Mouse (Mus musculus) small intestine, adult 2 months (tissue): ENCODE measurements at regions not wholly inside any gene's neighbourhood (a gene's known extent, or its start where the extent isn't known, plus 50 kb on each side); places are given as distances from the start of the nearest gene placed in this dataset.

Source experiments
- CTCF ChIP-seq: fragments of 200-500 bp; IDR thresholded peaks from 2 replicates; pipeline ENCODE4 v1.5.1; 2012; ENCODE audit warnings: low read depth, mild to moderate bottlenecking, control low read depth, inconsistent platforms, low read length, moderate library complexity, mixed read lengths; ENCODE audit not compliant: insufficient replicate concordance, insufficient read length; ENCODE audit errors: extremely low read depth
- POLR2A ChIP-seq: fragments of 200-500 bp; IDR thresholded peaks from 2 replicates; pipeline ENCODE4 v1.6.1; 2012; ENCODE audit warnings: low read depth, mild to moderate bottlenecking, control low read depth, inconsistent platforms, low read length, moderate library complexity

DNA sequence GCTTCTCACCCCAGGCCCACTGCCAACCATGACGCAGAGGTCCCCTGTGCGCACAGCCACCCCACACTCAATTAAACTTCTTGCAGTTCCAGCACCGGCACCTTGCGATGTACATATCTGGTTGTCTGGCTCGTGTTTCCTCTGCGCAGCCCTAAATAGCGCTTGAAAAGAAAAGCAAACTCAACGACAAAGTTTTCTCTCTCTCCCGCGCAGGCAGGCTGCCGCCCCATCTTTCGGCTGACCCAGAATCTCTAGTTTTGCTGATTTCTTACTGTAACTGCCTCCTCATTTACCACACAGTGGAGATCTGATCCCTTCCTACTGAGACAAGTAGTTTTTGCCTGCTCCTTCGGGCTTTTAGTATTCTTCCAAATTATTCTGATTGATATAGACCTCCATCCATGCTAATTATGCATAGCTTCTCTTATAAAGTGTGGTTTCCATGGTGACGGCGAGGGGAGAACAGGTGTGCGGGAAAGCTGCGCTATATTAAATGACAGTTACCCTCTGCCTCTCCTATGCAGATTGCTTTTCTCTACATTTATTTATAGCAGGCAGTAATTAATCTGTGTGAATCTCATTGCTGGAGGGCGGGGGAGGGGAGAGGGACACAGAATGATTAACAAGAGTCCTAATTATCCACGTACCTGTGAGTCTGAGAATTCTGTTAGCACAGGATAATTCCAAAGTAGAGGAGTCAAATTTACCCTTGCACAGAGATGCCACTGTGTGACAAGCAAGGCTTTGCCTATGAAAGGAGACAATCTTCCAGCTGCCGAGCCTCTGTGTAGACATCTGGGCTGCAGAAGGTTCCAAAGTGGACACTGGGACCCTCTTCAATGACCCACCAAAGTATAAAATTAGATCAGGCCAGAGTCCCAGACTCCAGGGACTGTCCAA, 200.2 kb downstream of the Pdcd6ip start:
- TF ChIP-seq CTCF: no peak
- TF ChIP-seq POLR2A: no peak
